Mouse (Mus musculus): Measurements from ENCODE around the gene Xirp1. TPM values are rescaled to one million over a fixed set of nuclear protein-coding genes. Genes with fewer than 3 reads are reported as not detected.

Gene Xirp1
- polyA plus RNA-seq, 1 experiment from 2014 or later = not detected

DNA sequence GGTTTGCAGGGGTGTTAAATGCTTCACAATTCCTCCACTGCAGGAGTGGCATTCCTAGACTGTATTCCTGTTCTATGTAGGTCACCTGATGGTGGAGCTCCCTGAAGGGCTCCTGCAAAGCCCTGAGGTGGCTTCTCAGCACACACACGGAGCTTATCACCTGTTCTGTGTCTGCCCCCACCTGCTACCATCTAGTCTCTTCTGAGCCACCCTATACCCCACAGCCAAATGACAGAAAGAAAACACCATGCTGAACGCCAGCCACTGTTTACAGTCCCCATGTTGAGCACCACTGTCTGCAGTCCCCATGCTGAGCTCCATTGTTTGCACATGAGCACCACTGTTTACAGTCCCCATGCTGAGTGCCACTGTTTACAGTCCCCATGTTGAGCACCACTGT is 43.6 kb downstream of the Xirp1 start:
- H3K36me3 ChIP-seq (ENCODE audit: control insufficient read depth, insufficient read depth, low read length) = 0 out of 2 replicates have a peak, but pooled peaks cover 4% of the 10 kb centered on the region
- H3K9ac ChIP-seq (ENCODE audit: low read depth, low read length) = no peak overlapping the region
- 63% methylated on average over 2 of the region's 2 CpGs for WGBS
- no peaks in the 10 kb centered on the region for H3K9me3 ChIP-seq (ENCODE audit: control insufficient read depth, low read length)
- no peak overlapping the region for H3K27ac ChIP-seq (ENCODE audit: low read depth, low read length)
- H3K27me3 ChIP-seq (ENCODE audit: control insufficient read depth, insufficient read depth, low read length) = no peaks in the 10 kb centered on the region
- H3K4me3 ChIP-seq (ENCODE audit: low read length) = no peak overlapping the region
- peaks cover 59% of the 10 kb centered on the region for H3K4me1 ChIP-seq (ENCODE audit: control insufficient read depth, insufficient read depth, low read length)
- no peak overlapping the region for H3K4me2 ChIP-seq (replicated peaks; ENCODE audit: low read depth, low read length)
- no peak for ATAC-seq (ENCODE audit: low FRiP score, low TSS enrichment)

DNA sequence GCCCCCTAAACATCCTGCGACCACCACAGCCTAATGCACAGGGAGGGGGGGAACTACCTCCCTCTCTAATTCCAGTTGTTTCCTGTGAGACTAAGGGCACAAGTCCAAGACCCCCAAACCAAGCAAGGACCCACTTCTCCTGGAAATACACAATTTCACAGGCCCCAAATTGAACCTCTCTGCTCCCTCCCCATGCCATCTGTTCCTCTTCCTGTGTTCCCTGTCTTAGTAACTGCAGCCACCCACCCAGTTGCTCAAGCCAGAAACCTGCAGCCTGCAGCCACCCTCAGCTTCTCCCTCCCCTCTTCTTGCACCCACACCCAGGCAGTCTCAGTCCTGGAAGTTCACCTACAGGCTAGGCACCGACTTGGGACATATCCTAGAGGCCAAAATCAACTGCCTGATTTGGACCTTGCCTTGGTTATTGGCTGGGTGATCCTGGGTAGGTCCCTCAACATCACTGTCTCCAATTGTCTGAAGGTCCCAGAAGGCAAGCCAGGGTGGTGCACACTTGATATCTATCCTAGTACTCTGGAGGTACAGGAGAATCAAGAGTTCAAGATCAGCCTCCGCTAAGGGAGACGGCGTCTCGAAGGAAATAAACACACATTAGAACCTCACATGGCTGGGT is 44.5 kb downstream of the Xirp1 start:
- H3K27ac ChIP-seq (ENCODE audit: low read depth, low read length) = no peak overlapping the region
- no peak for ATAC-seq (ENCODE audit: low FRiP score, low TSS enrichment)
- 78% methylated on average over 6 of the region's 6 CpGs for WGBS
- H3K4me2 ChIP-seq (replicated peaks; ENCODE audit: low read depth, low read length) = no peak overlapping the region
- no peak overlapping the region for H3K4me3 ChIP-seq (ENCODE audit: low read length)
- H3K9ac ChIP-seq (ENCODE audit: low read depth, low read length) = no peak overlapping the region
- H3K27me3 ChIP-seq (ENCODE audit: control insufficient read depth, insufficient read depth, low read length) = no peaks in the 10 kb centered on the region
- H3K9me3 ChIP-seq (ENCODE audit: control insufficient read depth, low read length) = no peaks in the 10 kb centered on the region
- H3K4me1 ChIP-seq (ENCODE audit: control insufficient read depth, insufficient read depth, low read length) = peaks cover 52% of the 10 kb centered on the region
- peaks cover 9% of the 10 kb centered on the region; the same call in 1 of the 2 replicates for H3K36me3 ChIP-seq (ENCODE audit: control insufficient read depth, insufficient read depth, low read length)

DNA sequence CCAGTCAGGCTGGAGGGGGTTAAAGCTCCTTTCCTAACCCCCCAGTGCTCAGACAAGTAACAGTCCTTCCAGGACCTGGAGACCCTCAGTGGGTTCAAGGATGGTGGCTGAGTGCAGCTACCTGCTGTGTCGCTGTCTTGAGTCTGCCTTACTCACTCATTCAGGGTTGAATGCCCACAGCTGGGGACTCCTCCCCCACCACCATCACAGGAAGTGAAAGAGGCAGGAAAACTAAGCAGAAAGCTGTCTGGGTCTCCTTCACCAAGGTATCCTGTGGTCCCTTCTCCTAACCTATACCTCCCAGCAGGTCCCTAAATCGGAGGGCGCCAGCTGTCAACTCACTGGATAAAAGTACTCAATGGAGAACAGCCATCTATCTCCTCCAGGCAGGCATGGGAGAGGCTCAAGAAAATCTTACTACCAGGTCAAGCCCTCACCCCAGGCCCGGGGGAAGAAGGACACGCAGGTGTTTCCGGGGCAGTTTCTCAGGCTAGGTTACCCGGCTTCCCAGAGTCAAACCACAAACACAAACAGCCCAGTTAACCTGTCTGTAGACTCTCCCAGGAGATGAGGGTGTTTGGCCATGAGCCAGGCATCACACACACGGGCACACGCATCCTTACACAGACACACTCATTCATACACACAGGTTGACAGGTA is 45.1 kb downstream of the Xirp1 start:
- no peak for ATAC-seq (ENCODE audit: low FRiP score, low TSS enrichment)
- Histone ChIP-seq H3K36me3 (ENCODE audit: control insufficient read depth, insufficient read depth, low read length) (peaks cover 16% of the 10 kb centered on the region), H3K9me3 (ENCODE audit: control insufficient read depth, low read length) (no peaks in the 10 kb centered on the region), H3K4me2 (replicated peaks; ENCODE audit: low read depth, low read length) (peak overlapping the region; percentile 4; the same call in 1 of the 2 replicates), H3K4me3 (ENCODE audit: low read length) (no peak overlapping the region), H3K9ac (ENCODE audit: low read depth, low read length) (no peak overlapping the region), H3K4me1 (ENCODE audit: control insufficient read depth, insufficient read depth, low read length) (peaks cover 52% of the 10 kb centered on the region), H3K27ac (ENCODE audit: low read depth, low read length) (peak overlapping the region; percentile 24; the same call in 1 of the 2 replicates), H3K27me3 (ENCODE audit: control insufficient read depth, insufficient read depth, low read length) (no peaks in the 10 kb centered on the region)
- WGBS = 33% methylated on average over 9 of the region's 9 CpGs

DNA sequence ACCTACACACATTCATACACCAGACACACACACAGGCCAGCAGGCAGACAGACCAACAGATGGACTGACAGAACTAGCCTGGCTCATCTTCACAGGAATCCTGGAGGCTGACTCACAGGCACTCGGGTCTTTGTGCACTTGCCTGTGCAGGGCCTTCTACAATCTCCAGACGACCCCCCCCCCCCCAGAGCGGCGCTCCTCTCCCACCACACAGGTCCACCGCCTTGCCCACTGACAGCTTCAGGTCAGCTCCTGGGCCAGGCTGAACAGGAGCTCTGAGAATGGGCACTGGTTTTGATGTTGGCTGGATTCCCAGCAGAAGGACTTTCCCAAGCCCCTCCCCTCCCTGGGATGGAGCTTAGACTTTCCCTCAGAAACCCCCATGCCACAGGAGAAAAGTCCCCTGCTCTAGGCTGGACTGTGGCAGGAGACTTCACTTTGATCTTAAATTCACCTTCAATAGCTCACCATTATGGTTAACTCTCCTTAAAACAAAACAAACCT is 45.8 kb downstream of the Xirp1 start:
- Histone ChIP-seq H3K4me3 (ENCODE audit: low read length) (no peak overlapping the region), H3K4me2 (replicated peaks; ENCODE audit: low read depth, low read length) (peak overlapping the region; percentile 4; the same call in 1 of the 2 replicates), H3K36me3 (ENCODE audit: control insufficient read depth, insufficient read depth, low read length) (peaks cover 22% of the 10 kb centered on the region), H3K9ac (ENCODE audit: low read depth, low read length) (no peak overlapping the region), H3K27ac (ENCODE audit: low read depth, low read length) (peak overlapping the region; percentile 24; the same call in 1 of the 2 replicates), H3K9me3 (ENCODE audit: control insufficient read depth, low read length) (no peaks in the 10 kb centered on the region), H3K27me3 (ENCODE audit: control insufficient read depth, insufficient read depth, low read length) (no peaks in the 10 kb centered on the region), H3K4me1 (ENCODE audit: control insufficient read depth, insufficient read depth, low read length) (peaks cover 51% of the 10 kb centered on the region)
- 23% methylated on average over 4 of the region's 5 CpGs for WGBS
- ATAC-seq (ENCODE audit: low FRiP score, low TSS enrichment) = no peak

DNA sequence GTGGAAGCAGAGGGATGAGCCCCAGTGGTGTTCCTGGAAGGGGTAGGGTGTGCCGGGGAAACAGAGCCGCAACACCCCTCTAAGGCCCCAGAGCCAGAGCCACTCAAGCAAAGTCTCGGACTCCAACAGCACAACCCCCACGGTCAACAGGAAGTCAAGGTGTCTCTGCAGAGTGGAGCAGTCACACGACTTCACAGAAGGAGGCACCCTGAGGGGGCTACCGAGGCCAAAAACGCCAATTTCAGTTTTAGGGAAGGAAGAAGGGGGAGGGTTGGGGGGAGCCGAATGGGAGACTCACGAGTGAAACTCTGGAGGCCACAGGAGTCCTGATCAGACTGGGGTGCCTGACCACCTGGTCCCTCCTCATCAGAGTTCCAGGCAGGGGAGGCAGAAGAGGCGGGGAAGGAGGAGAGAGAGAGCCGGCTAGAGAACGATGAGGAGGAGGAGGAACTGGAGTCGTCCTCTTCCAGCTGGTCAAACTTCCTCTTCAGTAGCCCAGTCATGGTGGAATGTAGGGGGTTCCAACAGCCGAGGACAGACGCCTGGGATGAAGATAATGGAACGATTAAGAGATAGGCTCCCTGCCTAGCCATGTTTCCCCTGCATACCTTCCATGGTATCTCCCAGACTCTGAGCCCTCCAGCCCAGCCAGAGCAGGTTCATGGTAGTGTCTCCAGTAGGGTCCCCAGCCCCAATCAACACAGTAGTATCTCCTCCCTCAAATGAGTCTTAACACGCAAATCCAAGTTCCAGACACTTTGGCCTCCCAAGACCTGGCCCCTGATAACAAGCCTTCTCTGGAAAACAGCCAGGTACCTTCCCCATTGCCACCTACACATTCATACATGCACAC is 46.5 kb downstream of the Xirp1 start:
- Histone ChIP-seq H3K4me2 (replicated peaks; ENCODE audit: low read depth, low read length) (peak overlapping the region; percentile 15; the same call in 1 of the 2 replicates), H3K36me3 (ENCODE audit: control insufficient read depth, insufficient read depth, low read length) (peaks cover 27% of the 10 kb centered on the region), H3K9me3 (ENCODE audit: control insufficient read depth, low read length) (no peaks in the 10 kb centered on the region), H3K27me3 (ENCODE audit: control insufficient read depth, insufficient read depth, low read length) (no peaks in the 10 kb centered on the region), H3K4me3 (ENCODE audit: low read length) (no peak overlapping the region), H3K4me1 (ENCODE audit: control insufficient read depth, insufficient read depth, low read length) (peaks cover 44% of the 10 kb centered on the region), H3K9ac (ENCODE audit: low read depth, low read length) (0 out of 2 replicates have a peak overlapping the region, but pooled peaks have one; percentile 23), H3K27ac (ENCODE audit: low read depth, low read length) (no peak overlapping the region)
- no peak for ATAC-seq (ENCODE audit: low FRiP score, low TSS enrichment)
- 26% methylated on average over 17 of the region's 17 CpGs for WGBS

DNA sequence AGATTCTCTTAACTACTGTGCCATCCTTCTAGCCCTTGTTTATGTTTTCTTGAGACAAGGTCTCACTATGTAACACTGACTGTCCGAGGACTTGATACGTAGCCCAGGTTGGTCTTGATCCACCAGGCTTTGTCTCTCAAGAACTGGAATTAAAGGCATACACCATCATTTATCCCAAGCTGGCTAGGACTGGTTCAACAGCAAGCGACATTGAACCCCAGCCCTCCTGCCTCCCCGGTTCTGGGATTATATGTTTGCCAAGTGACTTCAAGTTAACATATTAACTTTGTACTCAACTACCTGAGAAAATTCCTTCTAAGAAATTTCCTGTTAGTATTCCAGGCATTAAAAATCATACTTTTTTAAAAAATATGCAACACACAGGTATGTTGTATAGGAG is 48.1 kb downstream of the Xirp1 start:
- Histone ChIP-seq H3K4me3 (ENCODE audit: low read length) (no peak overlapping the region), H3K36me3 (ENCODE audit: control insufficient read depth, insufficient read depth, low read length) (peaks cover 35% of the 10 kb centered on the region), H3K4me2 (replicated peaks; ENCODE audit: low read depth, low read length) (no peak overlapping the region), H3K9me3 (ENCODE audit: control insufficient read depth, low read length) (no peaks in the 10 kb centered on the region), H3K9ac (ENCODE audit: low read depth, low read length) (no peak overlapping the region), H3K27ac (ENCODE audit: low read depth, low read length) (no peak overlapping the region), H3K27me3 (ENCODE audit: control insufficient read depth, insufficient read depth, low read length) (no peaks in the 10 kb centered on the region), H3K4me1 (ENCODE audit: control insufficient read depth, insufficient read depth, low read length) (peaks cover 33% of the 10 kb centered on the region)
- 93% methylated on average over 4 of the region's 4 CpGs for WGBS
- ATAC-seq (ENCODE audit: low FRiP score, low TSS enrichment) = no peak

DNA sequence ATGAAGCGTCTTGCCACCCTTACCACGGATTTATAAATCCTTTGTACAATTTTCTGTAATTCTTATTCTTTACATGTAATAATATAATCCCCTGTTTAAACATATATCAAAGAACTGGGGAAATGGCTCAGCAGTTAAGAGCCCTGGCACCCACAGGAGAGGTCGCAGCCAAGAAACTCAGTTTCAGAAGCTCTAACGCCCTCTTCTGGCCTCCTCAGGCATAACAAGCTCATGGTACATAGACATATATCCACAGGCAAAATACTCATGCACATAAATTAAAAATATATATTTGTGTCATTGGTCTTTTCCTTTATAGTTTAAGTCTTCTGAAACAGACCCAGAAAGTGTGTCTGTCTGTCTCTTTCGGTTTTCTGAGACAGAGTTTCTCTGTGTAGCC is 48.8 kb downstream of the Xirp1 start:
- ATAC-seq (ENCODE audit: low FRiP score, low TSS enrichment) = no peak
- no peaks in the 10 kb centered on the region for H3K9me3 ChIP-seq (ENCODE audit: control insufficient read depth, low read length)
- H3K4me3 ChIP-seq (ENCODE audit: low read length) = no peak overlapping the region
- no peaks in the 10 kb centered on the region for H3K27me3 ChIP-seq (ENCODE audit: control insufficient read depth, insufficient read depth, low read length)
- WGBS = 85% methylated on average over 5 of the region's 5 CpGs
- H3K36me3 ChIP-seq (ENCODE audit: control insufficient read depth, insufficient read depth, low read length) = peaks cover 35% of the 10 kb centered on the region
- H3K4me2 ChIP-seq (replicated peaks; ENCODE audit: low read depth, low read length) = no peak overlapping the region
- H3K9ac ChIP-seq (ENCODE audit: low read depth, low read length) = no peak overlapping the region
- H3K4me1 ChIP-seq (ENCODE audit: control insufficient read depth, insufficient read depth, low read length) = peaks cover 28% of the 10 kb centered on the region
- H3K27ac ChIP-seq (ENCODE audit: low read depth, low read length) = no peak overlapping the region

DNA sequence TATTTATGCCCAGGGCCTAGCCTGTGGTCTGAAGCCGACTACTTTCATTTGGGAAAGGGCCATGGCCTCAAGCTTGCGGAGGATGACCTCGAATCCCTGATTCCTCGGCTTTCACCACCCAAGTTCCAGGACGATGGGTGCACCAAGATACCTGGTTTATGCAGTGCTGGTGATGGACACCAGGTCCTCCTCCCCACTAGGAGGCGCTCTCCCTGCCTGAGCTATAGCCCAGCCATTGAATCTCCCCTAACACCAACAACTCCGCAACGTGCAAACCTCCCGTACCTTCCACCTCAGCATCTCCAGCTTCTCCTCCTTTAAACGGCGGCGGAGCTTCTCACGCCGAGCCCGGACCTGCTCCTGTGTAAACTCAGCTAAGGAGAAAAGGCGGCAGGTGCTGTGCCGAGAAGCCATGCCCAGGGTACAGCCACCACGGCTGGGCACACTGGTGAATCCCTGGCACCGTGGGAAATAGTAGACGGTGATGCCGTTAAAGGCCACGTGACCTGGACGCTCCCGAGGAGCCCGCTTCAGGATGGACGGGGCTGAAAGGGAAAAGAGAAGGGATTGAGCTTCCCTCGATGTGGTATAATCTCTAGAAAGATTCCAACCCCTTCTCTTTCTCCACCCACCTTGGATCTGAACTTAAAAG is 49.4 kb downstream of the Xirp1 start:
- H3K4me3 ChIP-seq (ENCODE audit: low read length) = no peak overlapping the region
- peaks cover 28% of the 10 kb centered on the region for H3K4me1 ChIP-seq (ENCODE audit: control insufficient read depth, insufficient read depth, low read length)
- H3K9ac ChIP-seq (ENCODE audit: low read depth, low read length) = no peak overlapping the region
- no peaks in the 10 kb centered on the region for H3K27me3 ChIP-seq (ENCODE audit: control insufficient read depth, insufficient read depth, low read length)
- no peak for ATAC-seq (ENCODE audit: low FRiP score, low TSS enrichment)
- WGBS = 92% methylated on average over 27 of the region's 27 CpGs
- peaks cover 35% of the 10 kb centered on the region for H3K36me3 ChIP-seq (ENCODE audit: control insufficient read depth, insufficient read depth, low read length)
- H3K27ac ChIP-seq (ENCODE audit: low read depth, low read length) = no peak overlapping the region
- no peak overlapping the region for H3K4me2 ChIP-seq (replicated peaks; ENCODE audit: low read depth, low read length)
- no peaks in the 10 kb centered on the region for H3K9me3 ChIP-seq (ENCODE audit: control insufficient read depth, low read length)
